Mouse (Mus musculus): ENCODE results near the gene Abcg1. TPM values are rescaled to one million over a fixed set of nuclear protein-coding genes. Genes with fewer than 3 reads are reported as not detected.

Gene Abcg1
- polyA plus RNA-seq (2011; ENCODE audit: insufficient read depth, insufficient read length, low read depth, missing spikeins), result 8.4 and 11.7 TPM in 2 replicates

DNA sequence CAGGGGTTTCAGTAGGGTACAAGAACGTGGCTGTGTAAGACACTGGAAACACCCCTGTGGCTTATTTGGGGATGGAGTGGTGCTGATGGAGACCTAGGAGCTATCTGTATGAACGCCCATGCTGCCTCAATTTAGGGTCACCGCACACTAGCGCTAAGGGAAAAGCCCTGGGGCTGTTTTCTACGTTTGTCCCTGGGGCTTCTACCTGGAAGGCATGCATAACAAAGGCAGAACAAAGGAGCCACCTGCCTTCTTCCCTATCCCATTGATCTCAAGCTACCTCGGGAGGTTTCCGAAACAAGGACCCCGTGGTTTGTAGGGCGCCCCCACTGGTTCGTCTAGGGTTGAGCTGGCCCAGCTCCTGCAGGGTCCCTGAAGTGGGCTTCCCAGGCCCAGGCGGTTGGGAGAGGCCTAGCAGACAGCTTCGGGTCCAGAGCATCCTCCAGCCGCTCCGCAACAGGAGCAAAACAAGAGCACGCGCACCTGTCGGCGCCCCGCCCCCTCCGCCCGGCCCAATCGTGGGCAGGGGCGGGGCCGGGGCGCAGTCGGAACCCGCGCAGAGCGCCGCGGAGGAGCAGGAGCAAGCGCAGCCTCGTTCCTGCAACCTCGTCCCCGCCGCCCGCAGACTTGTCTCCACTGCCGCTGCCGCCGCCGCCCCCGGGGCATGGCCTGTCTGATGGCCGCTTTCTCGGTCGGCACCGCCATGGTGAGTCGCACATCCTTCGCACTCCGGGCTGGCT lies at the start of gene Abcg1:
Gene Abcg1, plus strand, starts transcription at position 525 of the 740 bp plus-strand sequence.
- TF ChIP-seq POLR2A (IDR thresholded peaks at IDR 0.05; ENCODE audit: insufficient read depth, low read length) (no peak), CTCF (IDR thresholded peaks at IDR 0.05; ENCODE audit: low read depth, low read length) (peak; percentile 38), EP300 (IDR thresholded peaks at IDR 0.05; ENCODE audit: insufficient read depth, low read depth, low read length) (peak; percentile 90)
- peak within 1 kb of the TSS; percentile 39 for H3K9ac ChIP-seq (ENCODE audit: low read depth, poor library complexity, severe bottlenecking)
- H3K4me3 ChIP-seq (ENCODE audit: low read depth, low read length), result peak within 1 kb of the TSS; percentile 73
- H3K4me1 ChIP-seq (ENCODE audit: control insufficient read depth, insufficient read depth, low read length), result peaks cover 5% of the 10 kb centered on the region
- H3K27ac ChIP-seq (ENCODE audit: insufficient read depth, low read length), result peak within 1 kb of the TSS; percentile 79
- H3K27me3 ChIP-seq (ENCODE audit: control insufficient read depth, insufficient read depth, low read length, poor library complexity, severe bottlenecking), result no peaks in the 10 kb centered on the region
- H3K9me3 ChIP-seq (replicated peaks; ENCODE audit: control insufficient read depth, insufficient read depth, low read length, poor library complexity, severe bottlenecking), result 0 out of 2 replicates have a peak, but pooled peaks cover 6% of the 10 kb centered on the region
- H3K36me3 ChIP-seq (ENCODE audit: control insufficient read depth, insufficient read depth, low read length, poor library complexity, severe bottlenecking), result no peaks in the 10 kb centered on the region

DNA sequence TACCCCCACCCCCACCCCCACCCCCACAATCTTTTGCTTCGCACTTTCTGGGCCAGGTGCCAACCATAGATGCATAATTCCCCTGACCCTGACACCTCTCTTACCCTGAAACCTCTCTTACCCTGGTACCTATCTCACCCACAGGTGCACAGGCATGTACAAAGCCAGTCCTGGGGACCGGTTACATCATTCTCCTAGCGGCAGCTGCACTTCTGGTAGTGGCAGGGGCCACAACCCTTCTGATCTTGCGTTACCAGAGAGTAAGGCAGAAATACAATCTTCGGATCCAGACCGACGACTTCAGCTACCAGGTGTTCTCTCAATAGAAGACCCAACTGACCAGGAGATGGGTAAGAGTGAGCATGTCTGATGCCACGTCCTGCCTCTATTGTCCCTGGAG lies 49.1 kb upstream of the Abcg1 start:
- TF ChIP-seq CTCF (IDR thresholded peaks at IDR 0.05; ENCODE audit: low read depth, low read length) (no peak), EP300 (IDR thresholded peaks at IDR 0.05; ENCODE audit: insufficient read depth, low read depth, low read length) (no peak), POLR2A (IDR thresholded peaks at IDR 0.05; ENCODE audit: insufficient read depth, low read length) (no peak)
- H3K4me3 ChIP-seq (ENCODE audit: low read depth, low read length), result no peak overlapping the region
- H3K9ac ChIP-seq (ENCODE audit: low read depth, poor library complexity, severe bottlenecking), result no peak overlapping the region
- H3K27me3 ChIP-seq (ENCODE audit: control insufficient read depth, insufficient read depth, low read length, poor library complexity, severe bottlenecking), result no peaks in the 10 kb centered on the region
- H3K4me1 ChIP-seq (ENCODE audit: control insufficient read depth, insufficient read depth, low read length), result no peaks in the 10 kb centered on the region
- no peak overlapping the region for H3K27ac ChIP-seq (ENCODE audit: insufficient read depth, low read length)
- H3K36me3 ChIP-seq (ENCODE audit: control insufficient read depth, insufficient read depth, low read length, poor library complexity, severe bottlenecking), result no peaks in the 10 kb centered on the region
- no peaks in the 10 kb centered on the region for H3K9me3 ChIP-seq (replicated peaks; ENCODE audit: control insufficient read depth, insufficient read depth, low read length, poor library complexity, severe bottlenecking)

DNA sequence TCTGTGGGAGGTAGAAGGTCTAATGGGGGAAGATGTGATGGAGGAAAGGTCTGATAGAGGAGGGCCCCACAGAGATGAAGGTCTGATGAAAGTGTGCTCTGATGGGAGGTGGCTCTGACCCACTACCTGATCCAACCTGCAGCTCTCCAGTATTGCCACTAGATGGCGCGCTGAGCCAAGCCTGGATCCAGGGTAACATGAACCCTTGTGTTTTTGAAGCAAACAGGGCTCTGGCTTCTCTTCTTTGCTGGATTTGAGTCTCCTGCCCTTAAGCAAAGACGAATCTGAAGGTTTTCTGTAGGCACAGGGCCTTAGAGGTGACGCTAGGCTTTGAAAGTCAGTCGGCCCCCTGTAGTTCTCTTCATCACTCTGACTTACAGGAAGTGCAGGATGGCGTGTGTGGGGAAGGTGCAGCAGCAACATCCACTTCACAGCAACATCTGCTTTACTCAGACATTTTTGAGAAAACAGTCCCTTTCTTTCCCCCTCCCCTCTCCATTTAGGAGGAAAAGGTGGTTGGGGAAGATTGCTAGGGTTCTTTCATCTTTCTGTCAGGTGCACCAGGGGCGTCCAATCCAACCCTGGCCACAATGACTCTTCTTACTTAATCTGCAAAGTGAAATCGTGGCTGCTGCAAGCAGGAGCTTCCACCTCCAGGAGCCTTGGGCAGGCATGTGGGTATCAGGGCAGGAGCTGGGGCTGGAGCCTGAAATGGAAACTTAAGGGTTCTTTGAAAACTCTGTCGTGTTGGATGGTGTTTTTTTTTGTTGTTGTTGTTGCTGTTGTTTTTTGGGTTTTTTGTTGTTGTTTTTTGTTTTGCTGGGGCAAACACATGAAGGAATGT lies 45.7 kb upstream of the Abcg1 start:
- TF ChIP-seq EP300 (IDR thresholded peaks at IDR 0.05; ENCODE audit: insufficient read depth, low read depth, low read length), result no peak
- no peak for TF ChIP-seq POLR2A (IDR thresholded peaks at IDR 0.05; ENCODE audit: insufficient read depth, low read length)
- peak; percentile 99 for TF ChIP-seq CTCF (IDR thresholded peaks at IDR 0.05; ENCODE audit: low read depth, low read length)
- Histone ChIP-seq H3K9me3 (replicated peaks; ENCODE audit: control insufficient read depth, insufficient read depth, low read length, poor library complexity, severe bottlenecking) (no peaks in the 10 kb centered on the region), H3K4me1 (ENCODE audit: control insufficient read depth, insufficient read depth, low read length) (no peaks in the 10 kb centered on the region), H3K36me3 (ENCODE audit: control insufficient read depth, insufficient read depth, low read length, poor library complexity, severe bottlenecking) (no peaks in the 10 kb centered on the region), H3K9ac (ENCODE audit: low read depth, poor library complexity, severe bottlenecking) (no peak overlapping the region), H3K27me3 (ENCODE audit: control insufficient read depth, insufficient read depth, low read length, poor library complexity, severe bottlenecking) (no peaks in the 10 kb centered on the region), H3K4me3 (ENCODE audit: low read depth, low read length) (no peak overlapping the region), H3K27ac (ENCODE audit: insufficient read depth, low read length) (no peak overlapping the region)

DNA sequence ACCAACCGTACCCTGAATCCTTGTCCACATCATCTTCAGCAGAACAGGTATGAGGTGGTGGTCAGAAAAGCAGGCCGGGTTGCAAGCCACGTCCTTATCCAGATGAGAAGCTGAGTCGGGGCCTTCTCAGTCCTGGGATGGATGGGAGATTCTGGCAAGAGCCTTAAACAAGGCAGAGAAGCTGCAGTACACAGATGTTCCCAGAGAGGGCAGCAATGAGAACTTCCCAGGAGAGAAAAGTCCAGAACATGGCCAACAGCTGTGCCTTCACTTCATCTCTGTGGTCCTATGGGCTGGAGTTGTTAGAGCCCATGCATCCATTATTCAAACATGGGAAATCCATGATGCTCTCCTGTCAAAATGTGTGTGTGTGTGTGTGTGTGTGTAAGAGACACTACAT lies 39.2 kb upstream of the Abcg1 start:
- Histone ChIP-seq H3K27me3 (ENCODE audit: control insufficient read depth, insufficient read depth, low read length, poor library complexity, severe bottlenecking) (no peaks in the 10 kb centered on the region), H3K9me3 (replicated peaks; ENCODE audit: control insufficient read depth, insufficient read depth, low read length, poor library complexity, severe bottlenecking) (no peaks in the 10 kb centered on the region), H3K4me1 (ENCODE audit: control insufficient read depth, insufficient read depth, low read length) (no peaks in the 10 kb centered on the region), H3K4me3 (ENCODE audit: low read depth, low read length) (no peak overlapping the region), H3K9ac (ENCODE audit: low read depth, poor library complexity, severe bottlenecking) (no peak overlapping the region), H3K36me3 (ENCODE audit: control insufficient read depth, insufficient read depth, low read length, poor library complexity, severe bottlenecking) (no peaks in the 10 kb centered on the region), H3K27ac (ENCODE audit: insufficient read depth, low read length) (no peak overlapping the region)
- TF ChIP-seq CTCF (IDR thresholded peaks at IDR 0.05; ENCODE audit: low read depth, low read length), result peak; percentile 39
- no peak for TF ChIP-seq EP300 (IDR thresholded peaks at IDR 0.05; ENCODE audit: insufficient read depth, low read depth, low read length)
- no peak for TF ChIP-seq POLR2A (IDR thresholded peaks at IDR 0.05; ENCODE audit: insufficient read depth, low read length)

DNA sequence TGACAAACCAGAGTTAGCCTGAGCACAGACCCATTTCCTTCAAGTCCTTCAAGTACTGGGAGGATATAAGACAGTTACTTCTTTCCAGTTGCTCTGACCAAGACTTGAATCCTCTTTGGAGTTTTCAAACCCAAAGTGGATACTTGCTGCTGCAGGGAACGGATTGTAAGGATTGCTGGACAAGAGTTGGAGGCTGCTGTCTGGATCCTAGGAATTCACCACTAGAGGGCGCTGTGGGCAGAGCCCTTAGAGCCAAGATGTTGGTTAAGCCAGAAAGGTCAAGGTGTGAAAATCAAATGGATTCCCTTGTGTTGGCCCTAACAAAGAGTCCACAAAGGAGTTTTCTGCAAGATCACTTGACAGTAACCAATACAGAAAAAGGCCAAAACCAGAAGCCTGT lies 38.0 kb upstream of the Abcg1 start:
- TF ChIP-seq EP300 (IDR thresholded peaks at IDR 0.05; ENCODE audit: insufficient read depth, low read depth, low read length) (no peak), CTCF (IDR thresholded peaks at IDR 0.05; ENCODE audit: low read depth, low read length) (peak; percentile 82)
- H3K4me1 ChIP-seq (ENCODE audit: control insufficient read depth, insufficient read depth, low read length), result no peaks in the 10 kb centered on the region
- H3K27me3 ChIP-seq (ENCODE audit: control insufficient read depth, insufficient read depth, low read length, poor library complexity, severe bottlenecking), result no peaks in the 10 kb centered on the region
- H3K9ac ChIP-seq (ENCODE audit: low read depth, poor library complexity, severe bottlenecking), result no peak overlapping the region
- no peak overlapping the region for H3K4me3 ChIP-seq (ENCODE audit: low read depth, low read length)
- no peaks in the 10 kb centered on the region for H3K36me3 ChIP-seq (ENCODE audit: control insufficient read depth, insufficient read depth, low read length, poor library complexity, severe bottlenecking)
- H3K9me3 ChIP-seq (replicated peaks; ENCODE audit: control insufficient read depth, insufficient read depth, low read length, poor library complexity, severe bottlenecking), result no peaks in the 10 kb centered on the region
- no peak overlapping the region for H3K27ac ChIP-seq (ENCODE audit: insufficient read depth, low read length)

DNA sequence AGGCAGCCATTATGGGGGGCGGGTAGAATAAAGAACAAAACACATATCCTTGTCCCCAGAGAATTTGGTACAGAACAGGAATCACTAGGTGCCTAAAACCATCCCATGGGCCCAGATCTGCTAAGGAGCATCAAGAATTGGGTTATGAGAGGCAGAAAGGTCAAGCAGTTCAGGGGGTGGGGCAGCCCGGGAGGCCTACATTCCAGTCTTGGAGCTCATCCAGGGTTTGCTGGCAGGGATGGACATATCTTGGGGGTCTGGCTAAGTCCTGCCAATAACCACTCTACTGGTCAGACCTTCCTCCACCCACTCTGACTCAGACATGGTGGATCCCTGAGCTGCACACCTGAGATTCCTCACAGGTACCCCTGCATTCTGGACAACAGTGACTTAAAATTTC lies 37.4 kb upstream of the Abcg1 start:
- no peak overlapping the region for H3K4me3 ChIP-seq (ENCODE audit: low read depth, low read length)
- TF ChIP-seq EP300 (IDR thresholded peaks at IDR 0.05; ENCODE audit: insufficient read depth, low read depth, low read length) (no peak), CTCF (IDR thresholded peaks at IDR 0.05; ENCODE audit: low read depth, low read length) (no peak), POLR2A (IDR thresholded peaks at IDR 0.05; ENCODE audit: insufficient read depth, low read length) (no peak)
- H3K27ac ChIP-seq (ENCODE audit: insufficient read depth, low read length), result no peak overlapping the region
- H3K9ac ChIP-seq (ENCODE audit: low read depth, poor library complexity, severe bottlenecking), result no peak overlapping the region
- H3K36me3 ChIP-seq (ENCODE audit: control insufficient read depth, insufficient read depth, low read length, poor library complexity, severe bottlenecking), result no peaks in the 10 kb centered on the region
- no peaks in the 10 kb centered on the region for H3K27me3 ChIP-seq (ENCODE audit: control insufficient read depth, insufficient read depth, low read length, poor library complexity, severe bottlenecking)
- H3K9me3 ChIP-seq (replicated peaks; ENCODE audit: control insufficient read depth, insufficient read depth, low read length, poor library complexity, severe bottlenecking), result no peaks in the 10 kb centered on the region
- no peaks in the 10 kb centered on the region for H3K4me1 ChIP-seq (ENCODE audit: control insufficient read depth, insufficient read depth, low read length)
